Mouse (Mus musculus) layer of hippocampus, adult 11-12 months (tissue): ENCODE data around the gene Dcaf1.

Experiments used
- DNase-seq: peaks from one replicate; pipeline ENCODE4 v3.0.0; 2022; ENCODE audit warnings: low spot score

The Dcaf1 gene

DNA sequence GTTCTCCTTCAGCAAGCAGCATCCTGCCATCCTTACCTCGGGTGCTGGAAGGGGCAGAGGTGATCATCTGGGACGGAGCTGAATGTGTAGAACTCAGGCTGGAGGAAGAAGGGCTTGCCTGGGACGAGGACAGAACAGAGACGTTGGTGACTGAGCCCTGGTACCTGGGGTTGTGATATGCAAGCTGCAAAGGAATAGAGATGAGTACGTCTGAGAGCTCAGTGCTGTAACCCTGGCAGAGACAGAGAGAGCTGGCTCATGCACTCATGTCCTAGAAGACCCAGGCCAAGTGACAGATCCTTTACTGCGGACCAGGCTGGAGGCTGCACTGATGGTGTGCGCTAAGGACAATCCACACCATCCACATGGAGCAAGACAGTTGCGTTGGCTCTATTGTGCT is 84.9 kb downstream of the Dcaf1 start:
- DNase-seq: no peak

DNA sequence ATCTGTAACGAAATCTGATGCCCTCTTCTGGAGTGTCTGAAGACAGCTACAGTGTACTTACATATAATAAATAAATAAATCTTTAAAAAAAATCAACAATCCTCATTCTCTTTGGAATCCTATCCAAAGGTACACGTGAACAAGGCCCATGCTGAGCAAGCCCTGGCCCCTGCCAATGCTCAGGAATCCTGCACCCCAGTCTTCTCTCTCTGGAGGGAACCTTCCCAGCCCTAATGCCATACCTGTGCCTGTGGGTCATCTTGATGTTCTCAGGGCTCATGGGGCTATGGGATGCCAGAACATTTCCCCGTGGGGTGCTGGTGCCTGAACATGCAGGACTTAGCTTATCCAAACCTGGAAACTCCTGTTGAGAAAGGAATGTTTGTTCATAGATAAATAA is 86.5 kb downstream of the Dcaf1 start:
- DNase-seq: no peak

DNA sequence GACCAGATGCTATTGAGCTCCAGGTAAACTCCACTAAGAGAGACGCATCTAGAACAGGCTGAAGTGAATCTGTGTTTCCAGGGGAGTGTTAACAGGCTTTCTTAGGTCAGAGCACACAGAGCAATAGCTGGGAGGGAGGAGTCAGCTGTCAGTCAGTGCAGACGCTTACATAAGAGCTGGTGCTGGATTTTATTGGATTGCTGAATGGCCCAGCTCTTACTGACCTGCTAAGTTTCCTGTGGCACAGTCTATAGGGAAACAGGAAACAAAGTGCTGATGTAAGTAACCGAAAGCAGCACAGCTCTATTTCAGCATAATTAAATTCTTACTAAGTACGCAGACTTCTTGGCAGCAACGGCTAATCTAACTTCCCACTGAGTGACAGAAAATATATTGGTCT is 87.0 kb downstream of the Dcaf1 start:
- no peak for DNase-seq

DNA sequence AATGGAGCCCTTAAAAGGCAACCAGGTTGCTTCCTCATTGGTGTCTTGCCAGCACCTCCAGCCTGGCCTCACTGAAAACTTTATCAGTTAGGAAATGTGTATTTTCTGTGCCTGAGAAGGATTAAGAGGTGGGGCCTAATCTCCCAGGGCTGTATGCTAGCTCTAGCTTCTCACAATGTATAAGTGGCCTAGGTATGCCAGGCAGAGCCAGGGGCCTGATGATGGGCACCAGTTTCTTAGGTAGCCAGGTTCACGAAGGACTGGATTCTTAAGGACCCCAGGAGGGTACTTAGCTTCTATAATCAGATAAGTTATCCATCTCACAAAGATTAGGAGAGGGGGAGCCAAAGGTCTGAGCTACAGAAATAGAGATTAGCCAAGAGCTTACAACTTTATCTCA is 90.0 kb downstream of the Dcaf1 start:
- DNase-seq: no peak

DNA sequence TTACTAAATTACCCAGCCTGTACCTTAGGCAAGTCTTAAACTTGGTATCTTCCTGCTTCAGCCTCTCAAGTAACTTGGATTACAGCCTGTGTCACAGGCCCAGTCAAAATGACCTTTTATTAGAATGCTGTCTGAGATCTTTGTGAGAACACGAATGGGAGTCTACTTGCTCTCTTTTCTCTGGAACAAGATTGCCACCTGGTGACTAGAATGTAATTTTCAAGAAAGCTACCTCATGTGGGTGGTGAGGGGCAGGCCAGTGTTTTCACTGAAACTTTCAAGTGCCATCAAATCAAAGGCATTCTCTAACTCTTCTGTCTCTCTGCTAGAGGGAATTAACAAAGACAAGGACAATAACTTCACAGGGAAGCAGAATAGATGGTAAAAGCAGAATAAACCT is 92.1 kb downstream of the Dcaf1 start:
- DNase-seq: no peak

DNA sequence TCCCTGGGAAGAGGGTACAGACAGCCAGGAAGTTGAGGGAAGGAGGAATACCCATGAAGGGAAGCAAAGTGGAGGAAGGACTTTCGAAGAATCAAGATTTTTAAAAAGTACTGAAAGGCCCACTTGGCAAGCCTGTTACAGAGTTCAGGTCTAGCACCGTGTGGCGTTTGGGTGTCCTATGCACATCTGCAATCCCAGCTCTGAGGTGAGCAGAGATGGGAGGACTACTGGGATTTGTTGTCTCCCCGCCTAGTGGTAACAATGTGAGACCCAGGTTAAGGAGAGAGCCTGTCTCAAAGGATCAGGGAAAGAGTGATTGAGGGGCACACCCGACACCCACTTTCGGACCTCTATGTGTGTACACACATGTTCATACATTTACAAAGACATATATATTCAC is 93.2 kb downstream of the Dcaf1 start:
- DNase-seq: no peak
